Mouse (Mus musculus): Measurements from ENCODE around the gene Acox3. TPM values are rescaled to one million over a fixed set of nuclear protein-coding genes. Genes with fewer than 3 reads are reported as not detected.

The Acox3 gene
- polyA plus RNA-seq (2015; fragmentation: Nextera tagmentation; extraction: Ambion mirVana), result 12.0 and 13.2 TPM in 2 replicates

DNA sequence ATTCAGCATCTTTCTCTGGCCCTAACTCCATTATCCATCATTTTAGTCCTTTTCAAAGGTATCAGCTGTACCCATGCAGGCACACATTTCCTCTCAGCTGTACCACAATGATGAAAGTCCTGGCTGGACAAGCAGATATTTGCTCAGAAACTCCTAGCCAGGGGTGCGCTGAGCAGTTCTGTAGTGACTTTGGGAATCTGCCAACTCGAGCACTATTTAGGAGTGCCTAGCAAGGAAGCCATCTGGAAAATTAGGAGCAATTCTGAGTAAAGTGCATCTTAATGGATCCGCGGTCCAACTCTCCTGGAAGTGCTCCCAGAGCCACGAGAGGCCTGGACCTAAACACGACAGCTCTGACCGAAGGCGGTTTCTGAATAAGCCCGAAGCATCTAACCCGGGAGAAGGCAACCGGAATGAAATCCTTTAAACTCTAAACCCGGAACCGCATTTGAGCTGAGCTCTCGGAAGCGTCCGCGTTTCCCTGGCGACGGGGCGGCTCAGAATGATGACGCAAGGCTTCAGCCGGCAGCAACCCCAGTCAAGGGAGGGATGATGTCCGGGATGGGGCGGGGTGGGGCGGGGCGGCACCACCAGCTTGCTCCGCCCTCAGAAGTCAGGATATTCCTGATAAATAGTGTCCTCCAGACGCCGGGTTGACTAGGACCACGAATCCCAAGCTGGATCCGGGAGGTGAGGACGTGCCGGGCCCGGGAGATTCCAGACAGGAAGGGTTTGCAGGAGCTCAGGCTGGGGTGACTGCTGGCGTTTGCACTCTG is at the start of gene Acox3:
Acox3 (plus strand) TSS at position 596 of the 776 bp plus-strand sequence.
- H3K27me3 ChIP-seq (replicated peaks; ENCODE audit: control insufficient read depth, insufficient read depth, low read length), result no peaks in the 10 kb centered on the region
- WGBS, result 1% methylated on average over 35 of the region's 35 CpGs
- no peaks in the 10 kb centered on the region for H3K9me3 ChIP-seq (ENCODE audit: control insufficient read depth, low read length)
- H3K27ac ChIP-seq (ENCODE audit: low read depth, low read length), result peak within 1 kb of the TSS; percentile 44
- H3K4me1 ChIP-seq (ENCODE audit: control insufficient read depth, insufficient read depth, low read depth, low read length), result peaks cover 12% of the 10 kb centered on the region
- peak within 1 kb of the TSS; percentile 74 for H3K4me2 ChIP-seq (ENCODE audit: low read length)
- peak within 1 kb of the TSS; percentile 53 for H3K4me3 ChIP-seq (ENCODE audit: low read length)
- peak; percentile 97 for ATAC-seq
- H3K9ac ChIP-seq (ENCODE audit: low read depth, low read length), result peak within 1 kb of the TSS; percentile 62
- H3K36me3 ChIP-seq (ENCODE audit: control insufficient read depth, insufficient read depth, low read length), result no peaks in the 10 kb centered on the region

DNA sequence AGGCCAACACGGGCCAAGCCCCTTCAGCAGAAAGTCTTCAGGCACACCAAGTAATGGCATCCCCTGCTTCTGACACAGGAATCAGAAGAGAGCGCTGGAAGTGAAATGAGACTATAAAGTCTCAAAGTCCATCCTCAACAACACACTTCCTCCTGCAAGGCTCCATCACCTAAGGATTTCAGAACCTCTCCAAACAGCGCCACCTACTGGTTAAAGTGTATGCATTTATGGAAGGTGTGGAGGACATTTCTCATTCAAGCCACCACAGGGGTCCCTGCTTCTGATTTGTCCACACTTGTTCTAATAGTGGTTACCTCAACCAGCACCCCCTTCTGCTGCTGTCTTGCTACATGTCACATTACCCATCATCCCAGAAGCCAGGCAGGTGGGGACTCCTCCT is 46.6 kb upstream of the Acox3 start:
- no peak overlapping the region for H3K4me2 ChIP-seq (ENCODE audit: low read length)
- no peak overlapping the region for H3K4me3 ChIP-seq (ENCODE audit: low read length)
- H3K27me3 ChIP-seq (replicated peaks; ENCODE audit: control insufficient read depth, insufficient read depth, low read length), result no peaks in the 10 kb centered on the region
- WGBS, result 66% methylated on average over 3 of the region's 3 CpGs
- H3K4me1 ChIP-seq (ENCODE audit: control insufficient read depth, insufficient read depth, low read depth, low read length), result no peaks in the 10 kb centered on the region
- H3K9me3 ChIP-seq (ENCODE audit: control insufficient read depth, low read length), result no peaks in the 10 kb centered on the region
- no peak overlapping the region for H3K27ac ChIP-seq (ENCODE audit: low read depth, low read length)
- no peak overlapping the region for H3K9ac ChIP-seq (ENCODE audit: low read depth, low read length)
- H3K36me3 ChIP-seq (ENCODE audit: control insufficient read depth, insufficient read depth, low read length), result no peaks in the 10 kb centered on the region
- no peak for ATAC-seq

- Histone ChIP-seq H3K9me3 (ENCODE audit: control insufficient read depth, low read length) (no peaks in the 10 kb centered on the region), H3K27me3 (replicated peaks; ENCODE audit: control insufficient read depth, insufficient read depth, low read length) (no peaks in the 10 kb centered on the region), H3K4me1 (ENCODE audit: control insufficient read depth, insufficient read depth, low read depth, low read length) (no peaks in the 10 kb centered on the region), H3K9ac (ENCODE audit: low read depth, low read length) (no peak overlapping the region), H3K4me2 (ENCODE audit: low read length) (no peak overlapping the region), H3K27ac (ENCODE audit: low read depth, low read length) (no peak overlapping the region), H3K36me3 (ENCODE audit: control insufficient read depth, insufficient read depth, low read length) (no peaks in the 10 kb centered on the region), H3K4me3 (ENCODE audit: low read length) (no peak overlapping the region)
- WGBS, result 68% methylated on average over 1 of the region's 1 CpGs
- ATAC-seq, result no peak
Observed at GRCm38 (mm10) chr5:35537474-35537873, 45.4 kb upstream of the Acox3 start.

DNA sequence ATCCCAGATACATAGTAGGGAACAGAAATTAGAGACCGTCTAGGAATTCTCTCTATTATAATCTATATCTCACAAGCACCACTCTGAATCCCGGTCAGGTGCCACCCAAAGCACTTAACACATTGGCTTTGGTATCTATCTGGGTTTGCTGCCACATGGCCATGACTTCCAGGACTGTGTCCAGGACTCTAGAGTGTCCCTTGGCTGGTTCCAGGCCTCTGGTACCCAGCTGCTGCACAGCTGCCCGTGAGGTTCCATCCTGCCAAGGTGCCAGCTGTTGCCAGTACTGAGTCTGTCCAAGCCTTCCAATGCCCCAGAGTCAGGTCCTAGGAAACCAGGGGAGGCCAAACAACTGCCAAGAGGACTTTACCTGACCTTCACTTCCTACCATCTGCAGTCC is 44.8 kb upstream of the Acox3 start:
- H3K27me3 ChIP-seq (replicated peaks; ENCODE audit: control insufficient read depth, insufficient read depth, low read length), result no peaks in the 10 kb centered on the region
- H3K4me1 ChIP-seq (ENCODE audit: control insufficient read depth, insufficient read depth, low read depth, low read length), result no peaks in the 10 kb centered on the region
- no peak overlapping the region for H3K4me2 ChIP-seq (ENCODE audit: low read length)
- H3K9me3 ChIP-seq (ENCODE audit: control insufficient read depth, low read length), result no peaks in the 10 kb centered on the region
- ATAC-seq, result no peak
- 83% methylated on average over 3 of the region's 3 CpGs for WGBS
- no peak overlapping the region for H3K4me3 ChIP-seq (ENCODE audit: low read length)
- no peak overlapping the region for H3K27ac ChIP-seq (ENCODE audit: low read depth, low read length)
- H3K36me3 ChIP-seq (ENCODE audit: control insufficient read depth, insufficient read depth, low read length), result no peaks in the 10 kb centered on the region
- no peak overlapping the region for H3K9ac ChIP-seq (ENCODE audit: low read depth, low read length)

GRCm38 (mm10) chr5:35539576-35539975 is 43.3 kb upstream of the Acox3 start:
- Histone ChIP-seq H3K4me2 (ENCODE audit: low read length) (no peak overlapping the region), H3K9ac (ENCODE audit: low read depth, low read length) (no peak overlapping the region), H3K27me3 (replicated peaks; ENCODE audit: control insufficient read depth, insufficient read depth, low read length) (no peaks in the 10 kb centered on the region), H3K4me3 (ENCODE audit: low read length) (no peak overlapping the region), H3K36me3 (ENCODE audit: control insufficient read depth, insufficient read depth, low read length) (no peaks in the 10 kb centered on the region), H3K4me1 (ENCODE audit: control insufficient read depth, insufficient read depth, low read depth, low read length) (no peaks in the 10 kb centered on the region), H3K9me3 (ENCODE audit: control insufficient read depth, low read length) (no peaks in the 10 kb centered on the region), H3K27ac (ENCODE audit: low read depth, low read length) (no peak overlapping the region)
- WGBS, result 62% methylated on average over 4 of the region's 4 CpGs
- no peak for ATAC-seq

- Histone ChIP-seq H3K4me1 (ENCODE audit: control insufficient read depth, insufficient read depth, low read depth, low read length) (no peaks in the 10 kb centered on the region), H3K9ac (ENCODE audit: low read depth, low read length) (no peak overlapping the region), H3K4me2 (ENCODE audit: low read length) (no peak overlapping the region), H3K9me3 (ENCODE audit: control insufficient read depth, low read length) (no peaks in the 10 kb centered on the region), H3K27ac (ENCODE audit: low read depth, low read length) (no peak overlapping the region), H3K27me3 (replicated peaks; ENCODE audit: control insufficient read depth, insufficient read depth, low read length) (no peaks in the 10 kb centered on the region), H3K4me3 (ENCODE audit: low read length) (no peak overlapping the region), H3K36me3 (ENCODE audit: control insufficient read depth, insufficient read depth, low read length) (no peaks in the 10 kb centered on the region)
- ATAC-seq, result no peak
- 59% methylated on average over 5 of the region's 5 CpGs for WGBS
Observed at GRCm38 (mm10) chr5:35540555-35540954, 42.3 kb upstream of the Acox3 start.

DNA sequence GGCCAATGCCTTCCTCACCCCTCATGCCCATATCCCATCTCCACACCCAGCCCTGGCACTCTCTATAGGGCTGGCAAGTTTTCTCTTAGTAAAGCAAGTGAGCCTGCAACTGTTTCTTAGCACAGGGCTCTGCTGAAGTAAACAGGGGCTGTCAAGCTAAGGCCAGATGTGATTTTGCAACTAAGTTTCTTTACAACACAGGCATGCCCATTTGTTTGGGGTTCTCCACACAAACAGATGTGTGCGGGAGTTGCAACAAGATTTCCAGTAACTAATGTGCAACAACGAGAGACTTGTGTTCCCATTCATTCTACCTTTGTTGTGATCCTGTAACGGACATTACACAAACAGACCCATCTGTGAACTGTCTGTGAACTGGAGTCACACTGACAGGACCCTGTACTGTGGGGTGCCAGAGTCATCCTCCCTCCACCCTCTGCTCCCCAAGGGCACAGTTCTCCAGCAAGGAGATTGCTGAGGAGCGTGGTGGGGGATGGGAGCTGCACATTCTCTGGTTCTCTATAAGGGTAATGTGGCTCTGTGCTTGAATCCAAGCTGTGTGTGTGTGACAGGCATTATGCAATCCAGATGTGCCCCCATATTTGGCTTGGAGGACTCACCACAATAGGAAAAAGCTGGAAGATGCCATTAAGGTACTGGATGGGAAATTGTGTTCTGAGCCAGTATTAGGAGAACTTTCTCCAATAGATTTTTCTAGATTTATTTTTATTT is 41.6 kb upstream of the Acox3 start:
- no peaks in the 10 kb centered on the region for H3K4me1 ChIP-seq (ENCODE audit: control insufficient read depth, insufficient read depth, low read depth, low read length)
- H3K9ac ChIP-seq (ENCODE audit: low read depth, low read length), result no peak overlapping the region
- ATAC-seq, result no peak
- 63% methylated on average over 4 of the region's 4 CpGs for WGBS
- H3K27ac ChIP-seq (ENCODE audit: low read depth, low read length), result no peak overlapping the region
- no peak overlapping the region for H3K4me2 ChIP-seq (ENCODE audit: low read length)
- no peaks in the 10 kb centered on the region for H3K27me3 ChIP-seq (replicated peaks; ENCODE audit: control insufficient read depth, insufficient read depth, low read length)
- H3K9me3 ChIP-seq (ENCODE audit: control insufficient read depth, low read length), result no peaks in the 10 kb centered on the region
- H3K4me3 ChIP-seq (ENCODE audit: low read length), result no peak overlapping the region
- H3K36me3 ChIP-seq (ENCODE audit: control insufficient read depth, insufficient read depth, low read length), result no peaks in the 10 kb centered on the region

GRCm38 (mm10) chr5:35546127-35546526 is 36.7 kb upstream of the Acox3 start:
- no peaks in the 10 kb centered on the region for H3K9me3 ChIP-seq (ENCODE audit: control insufficient read depth, low read length)
- H3K4me2 ChIP-seq (ENCODE audit: low read length), result no peak overlapping the region
- H3K36me3 ChIP-seq (ENCODE audit: control insufficient read depth, insufficient read depth, low read length), result no peaks in the 10 kb centered on the region

More at GRCm38 (mm10) chr5:35546127-35546526, 36.7 kb upstream of the Acox3 start:
- no peak for ATAC-seq
- no peak overlapping the region for H3K4me3 ChIP-seq (ENCODE audit: low read length)
- H3K9ac ChIP-seq (ENCODE audit: low read depth, low read length), result no peak overlapping the region
- no peaks in the 10 kb centered on the region for H3K27me3 ChIP-seq (replicated peaks; ENCODE audit: control insufficient read depth, insufficient read depth, low read length)
- H3K27ac ChIP-seq (ENCODE audit: low read depth, low read length), result no peak overlapping the region
- no peaks in the 10 kb centered on the region for H3K4me1 ChIP-seq (ENCODE audit: control insufficient read depth, insufficient read depth, low read depth, low read length)

Data from hindbrain, embryonic 16.5 days (tissue).